Mouse (Mus musculus): ENCODE measurements around the gene Hist2h3c2.

Hist2h3c2 gene

GRCm38 (mm10) chr3:96196437-96197128, 42.3 kb downstream of the Hist2h3c2 start:
- DNase-seq (ENCODE audit: low spot score) = no peak

- DNase-seq (ENCODE audit: low spot score) = no peak
Measured at GRCm38 (mm10) chr3:96195616-96196313, 43.2 kb downstream of the Hist2h3c2 start.

GRCm38 (mm10) chr3:96194966-96195365, 44.0 kb downstream of the Hist2h3c2 start:
- no peak for DNase-seq (ENCODE audit: low spot score)

DNA sequence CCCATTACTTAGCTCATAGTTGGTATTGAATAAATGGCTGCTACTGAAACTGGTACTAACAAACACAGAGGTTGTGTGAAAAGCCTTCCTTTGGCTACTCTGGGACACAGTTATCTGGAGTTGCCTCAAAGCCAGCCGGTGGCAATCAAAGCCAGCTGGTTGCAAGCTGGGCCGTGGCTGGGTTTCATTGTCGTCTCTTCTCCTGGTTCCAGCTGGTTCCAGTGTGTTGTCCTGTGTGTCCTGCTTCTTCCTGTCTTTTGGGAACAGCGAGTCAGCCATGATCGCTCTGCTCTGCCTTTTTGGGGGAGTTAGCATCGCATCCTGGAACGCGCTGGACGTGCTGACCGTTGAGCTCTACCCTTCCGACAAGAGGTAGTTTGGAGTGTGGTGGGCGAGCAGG, 46.0 kb downstream of the Hist2h3c2 start:
- DNase-seq (ENCODE audit: low spot score) = no peak
